Mouse (Mus musculus): ENCODE data around the gene Atp8b2. TPM values are rescaled to one million over a fixed set of nuclear protein-coding genes. Genes with fewer than 3 reads are reported as not detected.
A peak's percentile ranks its signal among the peaks of the same experiment; 100 is the strongest.

Atp8b2 gene
- polyA plus RNA-seq, 2 experiments = 20.5 to 88.4 TPM

DNA sequence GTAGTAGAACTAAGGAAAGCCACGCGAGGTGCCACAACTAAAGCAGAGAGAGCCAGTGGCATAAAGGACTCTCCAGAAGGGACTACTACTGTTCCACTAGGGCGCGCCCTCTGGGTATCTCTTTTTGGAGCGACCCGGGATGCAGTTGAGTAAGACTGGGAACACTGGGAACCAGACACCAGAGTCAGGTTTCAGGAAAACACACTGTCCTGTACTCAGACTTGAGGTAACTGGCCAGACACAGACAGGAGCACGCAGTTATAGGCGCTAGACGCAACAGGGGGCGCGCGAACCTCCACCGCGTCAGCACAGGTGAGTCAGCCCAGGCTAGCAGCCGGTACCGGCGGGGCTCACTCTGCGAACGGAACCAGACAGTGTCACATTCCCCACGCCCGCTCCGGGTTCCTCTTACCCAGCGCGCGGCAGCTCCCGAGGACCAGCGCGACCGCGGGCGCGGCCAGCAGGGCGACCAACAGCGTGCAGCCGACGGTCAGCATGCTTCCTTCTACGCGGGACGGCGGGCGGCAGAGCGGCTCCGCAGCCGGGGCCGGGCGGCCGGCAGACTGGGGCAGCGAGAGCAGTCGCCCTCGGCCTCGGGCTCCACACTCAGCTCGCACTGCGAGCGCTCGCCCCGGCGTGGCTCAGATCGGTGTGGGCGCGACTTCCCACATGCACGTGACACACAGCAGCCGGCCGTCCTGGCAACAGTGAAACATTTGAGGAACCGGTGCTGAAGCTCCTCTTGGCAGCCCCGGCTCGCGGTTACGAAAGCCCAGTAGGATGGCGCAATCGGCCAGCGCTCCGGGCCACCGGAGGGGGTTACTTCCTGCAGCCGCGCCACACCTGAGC, 50.5 kb downstream of the Atp8b2 start, which contains the start of gene Il6ra:
TSS of gene Il6ra (minus strand) at position 654 of the 849 bp plus-strand sequence.
- Histone ChIP-seq H3K4me2 (replicated peaks; ENCODE audit: low read depth, low read length, severe bottlenecking) (peak within 1 kb of the TSS; percentile 99), H3K9ac (ENCODE audit: low read depth, low read length, severe bottlenecking) (peak within 1 kb of the TSS; percentile 50), H3K4me1 (ENCODE audit: control insufficient read depth, insufficient read depth, low read length) (peaks cover 5% of the 10 kb centered on the region), H3K4me3 (replicated peaks; ENCODE audit: low read length) (peak within 1 kb of the TSS; percentile 51), H3K36me3 (ENCODE audit: control insufficient read depth, insufficient read depth, low read length) (no peaks in the 10 kb centered on the region), H3K27ac (replicated peaks; ENCODE audit: low read depth, low read length) (no peak within 1 kb of the TSS), H3K27me3 (ENCODE audit: control insufficient read depth, insufficient read depth, low read length) (peaks cover 25% of the 10 kb centered on the region), H3K9me3 (ENCODE audit: control insufficient read depth, low read length) (no peaks in the 10 kb centered on the region)
- 1% methylated on average over 67 of the region's 75 CpGs for WGBS
- no peak for TF ChIP-seq POLR2A (IDR thresholded peaks at IDR 0.05; ENCODE audit: borderline replicate concordance, extremely low read depth, insufficient read depth, insufficient read length)
- DNase-seq (ENCODE audit: low spot score) = peak; percentile 75
- peak; percentile 82 for ATAC-seq (ENCODE audit: low FRiP score, low read depth)

GRCm38 (mm10) chr3:89912108-89912542, 51.2 kb downstream of the Atp8b2 start:
- Histone ChIP-seq H3K27me3 (ENCODE audit: control insufficient read depth, insufficient read depth, low read length) (peaks cover 25% of the 10 kb centered on the region), H3K9me3 (ENCODE audit: control insufficient read depth, low read length) (no peaks in the 10 kb centered on the region), H3K4me3 (replicated peaks; ENCODE audit: low read length) (peak overlapping the region; percentile 51), H3K36me3 (ENCODE audit: control insufficient read depth, insufficient read depth, low read length) (no peaks in the 10 kb centered on the region), H3K4me2 (replicated peaks; ENCODE audit: low read depth, low read length, severe bottlenecking) (peak overlapping the region; percentile 99), H3K27ac (replicated peaks; ENCODE audit: low read depth, low read length) (no peak overlapping the region), H3K9ac (ENCODE audit: low read depth, low read length, severe bottlenecking) (no peak overlapping the region), H3K4me1 (ENCODE audit: control insufficient read depth, insufficient read depth, low read length) (peaks cover 5% of the 10 kb centered on the region)
- ATAC-seq (ENCODE audit: low FRiP score, low read depth) (no peak), DNase-seq (ENCODE audit: low spot score) (no peak)
- TF ChIP-seq POLR2A (IDR thresholded peaks at IDR 0.05; ENCODE audit: borderline replicate concordance, extremely low read depth, insufficient read depth, insufficient read length) = no peak
- WGBS = 29% methylated on average over 6 of the region's 6 CpGs

DNA sequence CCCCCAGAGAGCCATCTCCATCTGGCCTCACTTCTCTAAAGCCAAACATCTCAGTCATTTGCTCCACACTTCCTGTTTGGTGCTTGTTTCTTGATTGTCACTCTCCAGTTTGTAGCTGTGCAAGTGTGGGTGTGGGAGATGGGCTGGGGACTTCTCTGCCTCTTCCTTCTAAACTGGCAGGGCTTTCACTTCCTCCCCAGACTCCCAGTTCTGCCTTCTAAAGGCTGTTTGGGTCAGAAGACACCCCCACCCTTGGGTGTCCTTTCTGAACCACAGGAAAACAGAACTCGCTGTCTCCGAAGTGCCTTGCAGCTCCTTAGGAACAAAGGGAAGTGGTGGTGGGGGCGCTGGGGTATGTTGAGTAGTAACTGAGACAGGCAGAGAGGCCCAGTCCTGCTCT, 52.1 kb downstream of the Atp8b2 start:
- no peak for ATAC-seq (ENCODE audit: low FRiP score, low read depth)
- Histone ChIP-seq H3K9me3 (ENCODE audit: control insufficient read depth, low read length) (no peaks in the 10 kb centered on the region), H3K4me1 (ENCODE audit: control insufficient read depth, insufficient read depth, low read length) (peaks cover 5% of the 10 kb centered on the region), H3K27ac (replicated peaks; ENCODE audit: low read depth, low read length) (no peak overlapping the region), H3K36me3 (ENCODE audit: control insufficient read depth, insufficient read depth, low read length) (no peaks in the 10 kb centered on the region), H3K4me2 (replicated peaks; ENCODE audit: low read depth, low read length, severe bottlenecking) (no peak overlapping the region), H3K4me3 (replicated peaks; ENCODE audit: low read length) (no peak overlapping the region), H3K27me3 (ENCODE audit: control insufficient read depth, insufficient read depth, low read length) (peaks cover 25% of the 10 kb centered on the region), H3K9ac (ENCODE audit: low read depth, low read length, severe bottlenecking) (no peak overlapping the region)
- no peak for DNase-seq (ENCODE audit: low spot score)
- 88% methylated on average over 3 of the region's 3 CpGs for WGBS
- no peak for TF ChIP-seq POLR2A (IDR thresholded peaks at IDR 0.05; ENCODE audit: borderline replicate concordance, extremely low read depth, insufficient read depth, insufficient read length)

DNA sequence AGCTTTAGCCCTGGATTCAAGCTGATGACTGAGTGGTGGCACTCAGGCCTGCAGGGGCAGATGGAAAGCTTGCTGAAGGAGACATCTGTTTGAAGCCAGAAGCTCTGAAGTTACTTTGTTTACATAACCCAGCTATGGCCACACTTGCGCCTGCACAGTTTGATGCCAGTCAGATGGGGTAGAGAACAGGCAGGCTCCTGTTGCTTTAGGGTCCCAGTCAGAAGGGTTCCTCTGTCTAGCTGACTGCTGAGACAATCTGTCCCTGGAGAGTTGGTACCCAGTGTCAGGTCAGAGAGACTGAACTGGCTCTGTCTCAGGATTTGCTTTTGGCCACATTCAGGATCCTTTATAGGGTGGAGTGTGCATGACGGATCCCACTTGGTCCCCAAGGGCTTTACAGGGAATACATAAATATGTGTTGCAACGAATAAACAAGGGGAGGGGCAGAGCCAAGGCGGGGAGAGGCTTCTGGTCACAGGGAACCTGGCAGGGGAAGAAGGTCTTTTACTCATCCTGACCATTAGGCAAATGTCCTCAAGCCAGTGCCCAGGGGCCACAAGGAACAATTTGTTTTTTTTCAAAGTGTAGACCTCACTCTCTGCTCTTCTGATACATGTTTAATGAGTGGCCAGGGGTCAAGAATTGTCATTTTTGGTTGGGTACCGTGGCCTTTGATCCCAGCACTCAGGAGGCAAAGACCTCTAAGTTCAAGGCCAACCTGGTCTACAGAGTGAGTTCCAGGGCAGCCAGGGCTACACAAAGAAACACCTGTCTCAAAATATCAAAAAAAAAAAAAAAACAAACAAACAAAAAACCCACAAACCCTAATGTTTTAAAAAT, 53.4 kb downstream of the Atp8b2 start:
- Histone ChIP-seq H3K4me1 (ENCODE audit: control insufficient read depth, insufficient read depth, low read length) (peaks cover 5% of the 10 kb centered on the region), H3K27me3 (ENCODE audit: control insufficient read depth, insufficient read depth, low read length) (peaks cover 24% of the 10 kb centered on the region), H3K9me3 (ENCODE audit: control insufficient read depth, low read length) (no peaks in the 10 kb centered on the region), H3K27ac (replicated peaks; ENCODE audit: low read depth, low read length) (no peak overlapping the region), H3K4me3 (replicated peaks; ENCODE audit: low read length) (no peak overlapping the region), H3K36me3 (ENCODE audit: control insufficient read depth, insufficient read depth, low read length) (no peaks in the 10 kb centered on the region), H3K9ac (ENCODE audit: low read depth, low read length, severe bottlenecking) (no peak overlapping the region), H3K4me2 (replicated peaks; ENCODE audit: low read depth, low read length, severe bottlenecking) (no peak overlapping the region)
- DNase-seq (ENCODE audit: low spot score) (peak; percentile 13), ATAC-seq (ENCODE audit: low FRiP score, low read depth) (no peak)
- no peak for TF ChIP-seq POLR2A (IDR thresholded peaks at IDR 0.05; ENCODE audit: borderline replicate concordance, extremely low read depth, insufficient read depth, insufficient read length)
- WGBS = 49% methylated on average over 5 of the region's 5 CpGs

DNA sequence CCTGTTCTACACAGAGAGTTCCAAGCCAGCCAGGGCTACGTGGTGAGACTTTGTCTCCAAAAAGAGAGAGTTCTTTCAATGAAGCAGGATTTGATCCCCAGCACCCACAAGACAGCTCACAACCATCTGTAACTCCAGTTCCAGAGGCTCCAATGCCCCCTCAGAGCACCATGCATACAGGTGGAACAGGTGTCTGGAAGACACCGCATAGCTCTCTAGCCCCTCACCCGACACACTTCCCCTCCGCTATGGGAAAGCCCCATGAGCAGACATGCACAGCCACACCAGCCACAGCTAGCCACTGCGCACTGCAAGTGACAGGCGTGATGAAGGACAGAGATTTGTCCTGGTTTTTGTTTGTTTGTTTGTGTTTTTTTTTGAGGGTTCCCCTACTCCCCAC, 54.5 kb downstream of the Atp8b2 start:
- WGBS = 84% methylated on average over 6 of the region's 6 CpGs
- Histone ChIP-seq H3K9me3 (ENCODE audit: control insufficient read depth, low read length) (no peaks in the 10 kb centered on the region), H3K4me2 (replicated peaks; ENCODE audit: low read depth, low read length, severe bottlenecking) (no peak overlapping the region), H3K4me3 (replicated peaks; ENCODE audit: low read length) (no peak overlapping the region), H3K27me3 (ENCODE audit: control insufficient read depth, insufficient read depth, low read length) (peaks cover 13% of the 10 kb centered on the region), H3K27ac (replicated peaks; ENCODE audit: low read depth, low read length) (no peak overlapping the region), H3K4me1 (ENCODE audit: control insufficient read depth, insufficient read depth, low read length) (peaks cover 5% of the 10 kb centered on the region), H3K9ac (ENCODE audit: low read depth, low read length, severe bottlenecking) (no peak overlapping the region), H3K36me3 (ENCODE audit: control insufficient read depth, insufficient read depth, low read length) (no peaks in the 10 kb centered on the region)
- ATAC-seq (ENCODE audit: low FRiP score, low read depth) (no peak), DNase-seq (ENCODE audit: low spot score) (no peak)
- no peak for TF ChIP-seq POLR2A (IDR thresholded peaks at IDR 0.05; ENCODE audit: borderline replicate concordance, extremely low read depth, insufficient read depth, insufficient read length)
